Mouse (Mus musculus): ENCODE data around the gene Cntn5.

Cntn5 gene

GRCm38 (mm10) chr9:10230973-10231372 is 673.6 kb downstream of the Cntn5 start:
- DNase-seq (ENCODE audit: low spot score) = no peak

GRCm38 (mm10) chr9:10229716-10230115 is 674.9 kb downstream of the Cntn5 start:
- DNase-seq (ENCODE audit: low spot score) = no peak

- DNase-seq (ENCODE audit: low spot score) = no peak
These were observed 678.6 kb downstream of the Cntn5 start for GRCm38 (mm10) chr9:10226013-10226412.

GRCm38 (mm10) chr9:10186063-10186462 is 718.5 kb downstream of the Cntn5 start:
- no peak for DNase-seq (ENCODE audit: low spot score)

GRCm38 (mm10) chr9:10170526-10170925 is 734.0 kb downstream of the Cntn5 start:
- peak; percentile 62 for DNase-seq (ENCODE audit: low spot score)

GRCm38 (mm10) chr9:10121350-10122057 is 783.1 kb downstream of the Cntn5 start:
- no peak for DNase-seq (ENCODE audit: low spot score)

- DNase-seq (ENCODE audit: low spot score) = peak; percentile 66
These were observed 788.0 kb downstream of the Cntn5 start for GRCm38 (mm10) chr9:10116581-10116980.

GRCm38 (mm10) chr9:10109156-10109555 is 795.4 kb downstream of the Cntn5 start:
- DNase-seq (ENCODE audit: low spot score) = no peak

GRCm38 (mm10) chr9:10107861-10108260 is 796.7 kb downstream of the Cntn5 start:
- no peak for DNase-seq (ENCODE audit: low spot score)

GRCm38 (mm10) chr9:10101812-10102440 is 802.6 kb downstream of the Cntn5 start:
- DNase-seq (ENCODE audit: low spot score) = no peak

GRCm38 (mm10) chr9:10076282-10076681 is 828.3 kb downstream of the Cntn5 start:
- DNase-seq (ENCODE audit: low spot score) = no peak

GRCm38 (mm10) chr9:10073401-10073800 is 831.2 kb downstream of the Cntn5 start:
- peak; percentile 63 for DNase-seq (ENCODE audit: low spot score)

GRCm38 (mm10) chr9:10072860-10073259 is 831.7 kb downstream of the Cntn5 start:
- peak; percentile 73 for DNase-seq (ENCODE audit: low spot score)

- DNase-seq (ENCODE audit: low spot score) = no peak
These were observed 833.3 kb downstream of the Cntn5 start for GRCm38 (mm10) chr9:10071271-10071670.

- DNase-seq (ENCODE audit: low spot score) = peak; percentile 5
These were observed 859.4 kb downstream of the Cntn5 start for GRCm38 (mm10) chr9:10044969-10045789.

- no peak for DNase-seq (ENCODE audit: low spot score)
These were observed 861.6 kb downstream of the Cntn5 start for GRCm38 (mm10) chr9:10043001-10043400.

- DNase-seq (ENCODE audit: low spot score) = no peak
These were observed 889.4 kb downstream of the Cntn5 start for GRCm38 (mm10) chr9:10015129-10015528.

GRCm38 (mm10) chr9:9984028-9984427 is 920.5 kb downstream of the Cntn5 start:
- DNase-seq (ENCODE audit: low spot score) = peak; percentile 32

- no peak for DNase-seq (ENCODE audit: low spot score)
These were observed 921.4 kb downstream of the Cntn5 start for GRCm38 (mm10) chr9:9983220-9983619.

GRCm38 (mm10) chr9:9965370-9965769 is 939.2 kb downstream of the Cntn5 start:
- DNase-seq (ENCODE audit: low spot score) = no peak

- peak; percentile 75 for DNase-seq (ENCODE audit: low spot score)
These were observed 943.9 kb downstream of the Cntn5 start for GRCm38 (mm10) chr9:9960610-9961172.

- no peak for DNase-seq (ENCODE audit: low spot score)
These were observed 955.2 kb downstream of the Cntn5 start for GRCm38 (mm10) chr9:9949346-9949745.

Data from retina, embryonic 14.5 days (tissue).